Mouse (Mus musculus): ENCODE measurements around the gene Golph3l. TPM values are rescaled to one million over a fixed set of nuclear protein-coding genes. Genes with fewer than 3 reads are reported as not detected.
"Not testable (repeated sequence)": the region's sequence is repeated elsewhere in the genome, so short reads cannot be mapped to it uniquely, and the experiment has no call there.

Golph3l gene
- polyA plus RNA-seq, 1 experiment from 2014 or later: 29.4 TPM

DNA sequence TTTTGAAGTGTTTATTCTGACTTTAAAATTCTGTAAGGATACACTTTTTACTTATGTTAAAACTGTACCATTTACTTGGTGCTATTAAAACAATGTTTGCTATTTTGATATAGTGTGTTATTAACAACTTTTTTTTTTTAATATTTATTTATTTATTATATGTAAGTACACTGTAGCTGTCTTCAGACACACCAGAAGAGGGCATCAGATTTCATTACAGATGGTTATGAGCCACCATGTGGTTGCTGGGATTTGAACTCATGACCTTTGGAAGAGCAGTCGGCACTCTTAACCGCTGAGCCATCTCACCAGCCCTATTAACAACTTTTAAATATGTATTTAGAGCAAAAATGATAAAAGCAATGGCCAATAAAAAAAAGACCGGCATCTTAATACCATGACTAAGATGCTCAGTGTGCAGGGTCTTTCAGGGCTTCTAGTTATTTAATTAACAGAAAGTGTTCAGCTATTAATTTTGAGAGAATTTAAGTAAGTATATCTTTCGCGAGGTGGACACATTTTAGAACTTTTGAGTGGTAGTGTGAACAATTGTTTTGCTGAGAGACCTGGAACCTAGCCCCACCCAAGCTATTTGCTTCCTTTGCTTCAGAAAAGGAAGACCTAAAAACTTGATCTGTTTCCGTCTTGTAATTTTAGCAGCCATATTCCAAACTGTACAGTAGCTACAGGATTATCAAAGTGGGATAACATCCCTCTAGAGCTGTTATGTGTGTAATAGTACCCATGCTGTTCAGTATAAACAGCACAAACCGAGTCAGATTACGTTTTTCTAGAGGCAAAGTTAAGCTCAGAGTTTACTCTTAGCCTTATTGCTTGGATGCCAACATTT lies 755 bp upstream of the Golph3l start:
- no peaks in the 10 kb centered on the region for H3K9me3 ChIP-seq
- H3K27ac ChIP-seq: no peak overlapping the region
- H3K9ac ChIP-seq: no peak overlapping the region
- ATAC-seq (ENCODE audit: insufficient number of reproducible peaks, low FRiP score, low TSS enrichment, low read depth): peak; percentile 10; the same call in 1 of the 2 replicates
- 47% methylated on average over 8 of the region's 8 CpGs for WGBS
- peaks cover 5% of the 10 kb centered on the region; the same call in 1 of the 2 replicates for H3K4me1 ChIP-seq
- peak overlapping the region; percentile 74 for H3K4me3 ChIP-seq
- no peaks in the 10 kb centered on the region for H3K27me3 ChIP-seq
- H3K36me3 ChIP-seq: peaks cover 9% of the 10 kb centered on the region; the same call in 1 of the 2 replicates
- H3K4me2 ChIP-seq: peak overlapping the region; percentile 59

DNA sequence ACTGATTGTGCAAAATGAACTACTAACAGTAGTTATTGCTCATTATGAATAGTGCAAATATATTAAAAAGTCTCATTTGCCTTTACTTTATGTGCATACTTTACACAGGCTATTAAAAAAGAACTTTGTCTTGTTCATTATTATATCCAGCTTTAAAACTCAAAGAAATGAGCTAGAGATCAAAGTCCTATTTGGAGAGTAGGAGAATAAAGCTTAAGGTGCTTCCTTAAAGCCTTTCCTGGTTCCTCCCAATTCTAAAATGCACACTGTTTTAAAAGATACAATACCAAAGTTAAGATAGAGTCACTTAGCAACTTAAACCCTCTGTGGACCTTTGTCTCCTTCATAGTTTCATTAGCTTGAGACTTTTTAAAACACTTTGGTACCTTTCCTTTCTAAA lies 10.0 kb downstream of the Golph3l start:
- Histone ChIP-seq H3K4me3 (no peak overlapping the region), H3K9me3 (no peaks in the 10 kb centered on the region)

DNA sequence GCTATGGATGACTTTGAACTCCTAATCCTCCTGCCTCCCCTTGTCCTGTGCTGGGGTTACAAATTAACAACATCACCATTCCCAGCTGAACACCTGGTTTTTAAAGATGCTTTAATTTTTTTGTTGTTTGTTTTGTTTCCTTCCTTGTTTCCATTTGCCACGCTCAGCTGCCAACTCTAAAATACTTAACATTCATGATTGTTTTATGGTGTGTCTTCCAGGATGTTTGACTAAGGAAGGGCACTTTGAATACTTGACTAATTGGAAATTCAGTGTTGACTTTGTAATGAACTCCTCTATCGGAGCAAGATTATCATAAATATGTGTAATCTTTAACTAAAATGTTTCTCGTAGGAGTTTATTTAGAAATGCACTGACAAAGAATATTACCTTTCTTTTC lies 12.6 kb downstream of the Golph3l start:
- Histone ChIP-seq H3K36me3 (peaks cover 14% of the 10 kb centered on the region; the same call in 1 of the 2 replicates), H3K4me2 (no peak overlapping the region), H3K27me3 (no peaks in the 10 kb centered on the region), H3K4me1 (no peaks in the 10 kb centered on the region), H3K27ac (no peak overlapping the region), H3K9me3 (no peaks in the 10 kb centered on the region), H3K9ac (no peak overlapping the region), H3K4me3 (no peak overlapping the region)
- no peak for ATAC-seq (ENCODE audit: insufficient number of reproducible peaks, low FRiP score, low TSS enrichment, low read depth)
- 85% methylated on average over 3 of the region's 3 CpGs for WGBS

More for the DNA sequence above, 10.0 kb downstream of the Golph3l start:
- no peaks in the 10 kb centered on the region for H3K4me1 ChIP-seq
- H3K36me3 ChIP-seq: peaks cover 23% of the 10 kb centered on the region
- no peak for ATAC-seq (ENCODE audit: insufficient number of reproducible peaks, low FRiP score, low TSS enrichment, low read depth)
- no peak overlapping the region for H3K9ac ChIP-seq
- no peak overlapping the region for H3K4me2 ChIP-seq
- H3K27me3 ChIP-seq: no peaks in the 10 kb centered on the region
- no peak overlapping the region for H3K27ac ChIP-seq

DNA sequence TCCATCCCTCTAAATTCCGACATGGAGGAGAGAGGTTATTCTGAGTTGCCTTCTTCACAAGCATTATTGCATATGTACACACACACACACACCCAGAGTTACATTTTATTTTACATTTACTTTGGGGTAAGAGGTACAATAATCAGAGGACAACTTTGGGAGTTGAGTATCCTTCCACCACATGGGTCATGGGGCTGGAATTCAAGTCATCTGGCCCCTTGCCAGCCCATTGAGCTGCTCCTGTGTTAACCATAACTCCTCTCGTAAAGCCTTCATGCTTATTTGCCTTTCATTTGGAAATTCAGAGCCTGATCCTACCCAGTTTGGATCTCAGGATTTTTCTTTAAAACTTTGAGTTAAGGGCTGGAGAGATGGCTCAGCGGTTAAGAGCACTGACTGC lies 17.4 kb downstream of the Golph3l start:
- Histone ChIP-seq H3K36me3 (peaks cover 35% of the 10 kb centered on the region), H3K27ac (no peak overlapping the region), H3K4me1 (no peaks in the 10 kb centered on the region), H3K4me3 (no peak overlapping the region), H3K4me2 (no peak overlapping the region), H3K9ac (no peak overlapping the region), H3K9me3 (no peaks in the 10 kb centered on the region), H3K27me3 (no peaks in the 10 kb centered on the region)
- 79% methylated on average over 3 of the region's 3 CpGs for WGBS
- ATAC-seq (ENCODE audit: insufficient number of reproducible peaks, low FRiP score, low TSS enrichment, low read depth): no peak

DNA sequence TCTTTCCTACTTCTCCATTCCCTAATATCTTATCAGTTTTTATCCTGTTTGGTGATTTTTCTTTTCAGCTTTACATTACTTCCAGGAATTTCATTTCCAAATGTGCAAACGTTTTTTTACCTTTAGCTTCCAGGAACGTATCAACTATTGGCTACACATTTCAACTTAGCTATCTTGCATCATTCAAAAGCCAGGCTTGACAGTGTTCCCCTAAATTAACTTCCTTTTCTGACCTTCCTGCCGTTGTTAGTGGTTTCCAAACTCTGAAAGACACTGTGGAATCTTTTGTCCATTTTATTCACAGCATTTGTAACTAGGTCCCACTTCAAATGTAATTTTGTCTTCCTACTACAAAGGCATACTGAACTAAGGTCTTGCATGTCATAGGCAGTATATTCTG lies 20.5 kb downstream of the Golph3l start:
- Histone ChIP-seq H3K27ac (no peak overlapping the region), H3K36me3 (peaks cover 33% of the 10 kb centered on the region), H3K4me1 (no peaks in the 10 kb centered on the region), H3K27me3 (no peaks in the 10 kb centered on the region), H3K9me3 (no peaks in the 10 kb centered on the region), H3K4me2 (no peak overlapping the region), H3K9ac (no peak overlapping the region), H3K4me3 (no peak overlapping the region)
- no peak for ATAC-seq (ENCODE audit: insufficient number of reproducible peaks, low FRiP score, low TSS enrichment, low read depth)
- 74% methylated on average over 3 of the region's 3 CpGs for WGBS

DNA sequence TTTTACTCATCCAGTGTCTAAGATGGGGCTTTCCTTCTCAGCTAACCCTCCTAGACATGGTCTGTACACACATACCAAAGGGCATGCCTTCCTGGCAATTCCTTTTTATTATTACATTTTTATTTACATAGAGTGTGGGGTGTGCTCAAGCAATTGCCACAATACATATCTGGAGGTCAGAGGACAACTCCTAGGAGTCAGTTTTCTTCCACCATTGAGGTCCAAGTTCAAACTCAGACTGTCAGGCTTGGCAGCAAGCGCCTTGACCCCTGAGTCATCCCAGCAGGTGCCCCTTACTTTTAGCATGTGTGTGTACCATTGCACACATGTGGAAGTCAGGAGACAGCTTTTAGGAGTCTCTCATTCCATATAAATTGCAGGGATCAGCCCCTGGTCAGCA lies 25.3 kb downstream of the Golph3l start:
- H3K9ac ChIP-seq: no peak overlapping the region
- H3K27me3 ChIP-seq: no peaks in the 10 kb centered on the region
- no peaks in the 10 kb centered on the region for H3K9me3 ChIP-seq
- H3K4me3 ChIP-seq: no peak overlapping the region
- H3K36me3 ChIP-seq: peaks cover 44% of the 10 kb centered on the region
- no peak overlapping the region for H3K27ac ChIP-seq
- 95% methylated on average over 1 of the region's 1 CpGs for WGBS
- H3K4me2 ChIP-seq: no peak overlapping the region
- H3K4me1 ChIP-seq: no peaks in the 10 kb centered on the region
- ATAC-seq (ENCODE audit: insufficient number of reproducible peaks, low FRiP score, low TSS enrichment, low read depth): no peak

DNA sequence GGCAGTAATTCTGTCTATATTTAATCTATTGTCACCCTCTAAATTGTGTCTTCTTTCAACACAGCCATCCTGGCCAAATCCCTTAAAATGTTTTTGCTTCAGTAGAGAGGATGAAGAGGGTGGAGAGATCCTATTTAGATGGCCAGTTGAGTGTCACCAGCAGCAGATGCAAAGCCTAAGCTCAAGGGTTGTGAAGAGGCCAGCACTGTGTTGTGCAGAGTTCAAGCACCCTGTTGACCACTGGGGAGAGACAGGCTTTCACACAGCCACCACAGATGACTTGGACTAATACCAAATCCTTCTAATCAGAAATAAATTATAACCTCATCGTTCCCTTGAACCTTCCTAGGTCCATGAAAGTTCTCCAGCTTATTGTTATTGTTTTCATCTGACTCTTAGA lies 29.8 kb downstream of the Golph3l start:
- no peak overlapping the region for H3K4me2 ChIP-seq
- 79% methylated on average over 1 of the region's 1 CpGs for WGBS
- H3K4me3 ChIP-seq: no peak overlapping the region
- H3K36me3 ChIP-seq: peaks cover 43% of the 10 kb centered on the region
- ATAC-seq (ENCODE audit: insufficient number of reproducible peaks, low FRiP score, low TSS enrichment, low read depth): no peak
- H3K4me1 ChIP-seq: peaks cover 1% of the 10 kb centered on the region; the same call in 1 of the 2 replicates
- no peaks in the 10 kb centered on the region for H3K27me3 ChIP-seq
- no peaks in the 10 kb centered on the region for H3K9me3 ChIP-seq
- no peak overlapping the region for H3K27ac ChIP-seq
- no peak overlapping the region for H3K9ac ChIP-seq

DNA sequence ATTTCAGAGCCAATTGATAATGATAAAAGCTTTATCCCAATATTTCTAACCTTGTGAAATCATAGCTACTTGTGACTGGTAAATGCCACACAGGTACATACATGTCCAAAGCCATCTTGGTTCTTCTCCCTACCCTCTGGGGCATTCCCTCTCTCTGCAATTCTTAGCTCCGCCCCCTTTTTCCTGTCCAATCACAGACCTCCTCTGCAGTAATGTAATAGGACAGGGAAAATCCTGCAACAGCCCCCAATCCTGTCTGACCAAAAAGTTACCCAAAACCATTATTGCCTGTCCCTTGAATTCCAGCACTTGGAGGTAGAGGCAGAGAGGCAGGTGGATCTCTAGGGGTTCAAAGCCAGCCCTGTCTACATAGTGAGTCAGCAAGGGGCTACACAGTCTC lies 32.5 kb downstream of the Golph3l start:
- Histone ChIP-seq H3K9me3 (no peaks in the 10 kb centered on the region), H3K4me2 (no peak overlapping the region), H3K4me1 (peaks cover 9% of the 10 kb centered on the region), H3K27ac (no peak overlapping the region), H3K9ac (no peak overlapping the region), H3K4me3 (no peak overlapping the region), H3K36me3 (peaks cover 36% of the 10 kb centered on the region), H3K27me3 (no peaks in the 10 kb centered on the region)
- 79% methylated on average over 1 of the region's 1 CpGs for WGBS
- ATAC-seq (ENCODE audit: insufficient number of reproducible peaks, low FRiP score, low TSS enrichment, low read depth): no peak

DNA sequence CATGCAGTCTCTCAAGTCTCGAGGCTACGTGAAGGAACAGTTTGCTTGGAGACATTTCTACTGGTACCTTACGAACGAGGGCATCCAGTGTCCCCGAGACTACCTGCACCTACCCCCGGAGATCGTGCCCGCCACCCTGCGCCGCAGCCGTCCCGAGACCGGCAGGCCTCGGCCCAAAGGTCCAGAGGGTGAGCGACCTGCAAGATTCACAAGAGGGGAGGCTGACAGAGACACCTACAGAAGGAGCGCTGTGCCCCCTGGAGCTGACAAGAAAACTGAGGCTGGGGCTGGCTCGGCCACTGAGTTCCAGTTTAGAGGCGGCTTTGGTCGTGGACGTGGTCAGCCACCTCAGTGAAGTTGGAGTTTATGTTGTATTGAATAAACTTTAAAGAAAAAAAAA lies 33.7 kb downstream of the Golph3l start:
- not testable (repeated sequence) for H3K27ac ChIP-seq; H3K27me3 ChIP-seq; ATAC-seq (ENCODE audit: insufficient number of reproducible peaks, low FRiP score, low TSS enrichment, low read depth); H3K9ac ChIP-seq; H3K9me3 ChIP-seq; H3K4me1 ChIP-seq; H3K4me3 ChIP-seq; H3K4me2 ChIP-seq
- peaks cover 30% of the 10 kb centered on the region for H3K36me3 ChIP-seq
- WGBS: 93% methylated on average over 20 of the region's 20 CpGs

DNA sequence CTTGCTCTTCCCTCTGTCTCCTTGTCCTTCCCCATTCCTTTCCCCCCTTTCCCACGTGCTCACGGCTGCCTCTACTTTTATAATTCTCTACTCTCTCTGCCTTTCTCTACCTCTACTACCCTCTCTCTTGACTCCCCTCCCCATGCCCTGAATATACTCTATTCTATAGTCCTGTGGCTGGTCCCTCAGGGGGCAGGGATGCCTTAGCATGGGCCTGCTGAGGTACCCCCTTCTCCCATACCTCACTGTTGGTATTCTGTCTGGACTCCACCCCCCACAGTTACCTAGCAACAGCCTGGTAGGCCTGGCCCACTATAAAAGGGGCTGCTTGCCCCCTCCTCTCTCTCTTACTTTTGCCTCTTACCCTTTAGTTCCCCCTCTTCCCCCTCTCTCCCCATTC lies 34.8 kb downstream of the Golph3l start:
- Histone ChIP-seq H3K36me3 (peaks cover 32% of the 10 kb centered on the region), H3K4me3 (no peak overlapping the region), H3K27me3 (no peaks in the 10 kb centered on the region), H3K27ac (peak overlapping the region; percentile 89; the same call in 1 of the 2 replicates), H3K9me3 (no peaks in the 10 kb centered on the region), H3K4me1 (peaks cover 9% of the 10 kb centered on the region), H3K9ac (no peak overlapping the region), H3K4me2 (no peak overlapping the region)
- WGBS: 54% methylated on average over 2 of the region's 2 CpGs
- no peak for ATAC-seq (ENCODE audit: insufficient number of reproducible peaks, low FRiP score, low TSS enrichment, low read depth)

DNA sequence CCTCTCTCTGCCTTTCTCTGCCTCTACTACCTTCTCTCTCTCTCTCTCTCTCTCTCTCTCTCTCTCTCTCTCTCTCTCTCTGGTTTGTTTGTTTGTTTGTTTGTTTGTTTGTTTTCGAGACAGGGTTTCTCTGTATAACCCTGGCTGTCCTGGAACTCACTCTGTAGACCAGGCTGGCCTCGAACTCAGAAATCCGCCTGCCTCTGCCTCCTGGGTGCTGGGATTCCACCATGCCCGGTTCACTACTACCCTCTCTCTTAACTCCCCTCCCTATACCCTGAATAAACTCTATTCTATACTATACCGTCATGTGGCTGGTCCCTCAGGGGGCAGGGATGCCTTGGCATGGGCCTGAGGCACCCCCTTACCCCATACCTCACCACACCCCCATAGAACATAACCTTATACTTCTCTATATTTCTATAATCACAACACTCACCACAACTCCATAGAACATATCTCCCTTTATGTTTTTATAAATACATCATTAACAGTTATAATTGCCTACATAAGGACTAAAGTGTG lies 35.3 kb downstream of the Golph3l start:
- H3K4me3 ChIP-seq: peak overlapping the region; percentile 72
- not testable (repeated sequence) for H3K27me3 ChIP-seq; H3K9me3 ChIP-seq; ATAC-seq (ENCODE audit: insufficient number of reproducible peaks, low FRiP score, low TSS enrichment, low read depth); H3K4me1 ChIP-seq
- H3K4me2 ChIP-seq: peak overlapping the region; percentile 44
- 57% methylated on average over 5 of the region's 5 CpGs for WGBS
- H3K36me3 ChIP-seq: peaks cover 34% of the 10 kb centered on the region
- peak overlapping the region; percentile 89 for H3K27ac ChIP-seq
- peak overlapping the region; percentile 47; the same call in 1 of the 2 replicates for H3K9ac ChIP-seq

DNA sequence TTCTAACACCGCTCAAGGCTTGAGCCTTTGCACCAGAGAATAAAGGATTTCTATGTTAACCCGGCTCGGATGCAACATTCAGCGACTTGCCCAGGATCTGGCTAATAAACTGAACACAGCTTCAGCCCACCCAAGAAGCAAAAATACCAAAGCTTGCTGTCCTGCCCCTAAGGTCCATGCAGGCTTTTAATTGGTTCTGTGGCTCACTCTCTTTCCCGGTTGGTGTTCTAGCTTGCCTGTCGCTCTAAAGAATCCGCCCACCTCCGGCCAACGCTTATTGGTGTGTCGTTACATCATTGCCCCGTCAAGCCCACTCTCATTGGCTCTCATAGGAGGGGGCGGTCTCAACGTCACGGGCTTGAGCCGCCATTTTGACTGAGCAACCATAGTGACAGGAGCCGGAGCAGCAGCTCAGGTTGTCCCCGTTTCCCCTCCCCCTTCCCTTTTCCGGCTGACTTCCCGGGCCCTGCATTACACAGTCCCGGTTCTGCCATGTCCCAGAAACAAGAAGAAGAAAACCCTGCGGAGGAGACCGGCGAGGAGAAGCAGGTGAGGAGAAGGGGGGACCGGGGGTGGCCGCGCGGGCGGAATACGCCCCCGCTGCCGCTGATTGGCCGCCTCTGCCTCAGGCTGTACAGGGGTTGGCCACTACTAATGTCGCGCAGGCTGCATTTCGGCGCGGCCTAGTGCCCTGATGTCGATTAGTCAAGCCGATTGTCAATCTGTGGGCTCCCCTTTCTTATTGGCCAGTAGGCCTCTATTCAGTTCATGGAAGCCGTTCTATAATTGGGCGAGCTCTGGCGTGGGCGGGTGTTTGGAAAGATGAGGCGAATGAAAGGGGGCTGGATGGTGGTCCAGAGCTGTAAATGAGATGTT lies 36.1 kb downstream of the Golph3l start, which contains the start of gene Ensa:
Ensa (plus strand) TSS at position 366 of the 876 bp plus-strand sequence.
- peak; percentile 99 for ATAC-seq (ENCODE audit: insufficient number of reproducible peaks, low FRiP score, low TSS enrichment, low read depth)
- Histone ChIP-seq H3K9ac (peak within 1 kb of the TSS; percentile 47), H3K4me3 (peak within 1 kb of the TSS; percentile 72), H3K4me2 (peak within 1 kb of the TSS; percentile 65), H3K36me3 (peaks cover 38% of the 10 kb centered on the region), H3K4me1 (peaks cover 9% of the 10 kb centered on the region), H3K27ac (peak within 1 kb of the TSS; percentile 91), H3K9me3 (no peaks in the 10 kb centered on the region), H3K27me3 (no peaks in the 10 kb centered on the region)
- under 1% methylated on average over 44 of the region's 44 CpGs for WGBS
